Mouse (Mus musculus): ENCODE measurements around the gene Fbxo47.

DNA sequence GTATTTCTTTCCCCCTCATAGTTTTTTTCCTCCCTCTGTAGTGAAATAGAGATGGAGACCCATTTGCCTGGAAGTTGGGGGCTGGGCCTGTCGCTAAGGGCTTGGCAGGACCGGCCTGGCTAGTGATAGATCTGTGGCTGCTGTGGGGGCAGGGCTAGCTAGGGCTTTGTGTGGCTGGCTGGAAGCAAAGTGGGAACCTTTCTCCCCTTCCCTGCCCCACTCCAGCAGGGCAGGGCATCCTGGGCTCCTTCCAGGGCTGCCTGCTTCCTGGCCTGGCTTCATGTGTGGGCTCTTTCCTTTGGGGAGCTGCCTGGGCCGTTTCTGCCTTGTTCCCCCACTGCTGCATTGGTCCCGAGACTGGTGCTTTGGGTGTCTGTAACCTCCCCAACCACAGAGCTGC is 65.4 kb downstream of the Fbxo47 start:
- TF ChIP-seq ELF1 (IDR thresholded peaks at IDR 0.05; ENCODE audit: low read depth, low read length) (no peak), CTCF (IDR thresholded peaks at IDR 0.05 in 2 of 3, conservative IDR thresholded peaks at IDR 0.05 in 1 of 3; ENCODE audit: control insufficient read depth in 1 of 3, insufficient read depth in 1 of 3, low read depth in 2 of 3, low read length in 3 of 3, poor library complexity in 1 of 3, severe bottlenecking in 1 of 3) (no peak), ZC3H11A (IDR thresholded peaks at IDR 0.05; ENCODE audit: low read depth, low read length) (no peak), KAT2A (conservative IDR thresholded peaks at IDR 0.05; ENCODE audit: low read depth, low read length) (no peak)

Measured in MEL (cell line).